In genomic region chr12:71813761-71814160, GRCm38 (mm10) we compare ENCODE assay signal across 20 mouse cellular contexts. TPM values are rescaled to one million over a fixed set of nuclear protein-coding genes. Genes with fewer than 3 reads are reported as not detected.
DNase-seq lines count a peak whose midpoint lies in the region; ATAC-seq lines count a peak whose summit lies in the region.
"Had no signal": no experiment of that assay in that cellular context is flagged by ENCODE, and none has a peak within 500 bp of the region (broad histone marks: within the 10 kb centered on the region; RNA-seq: fewer than 3 reads in every experiment).

No protein-coding gene starts in this region.

- peaks cover 26% of the 10 kb centered on the region; the same call in 1 of the 2 replicates for H3K4me1 ChIP-seq in heart, embryonic 10.5 days
- H3K4me1 ChIP-seq in hindbrain, embryonic 11.5 days (replicated peaks; ENCODE audit: control insufficient read depth, insufficient read depth, low read length), result no peaks in the 10 kb centered on the region
- no peaks in the 10 kb centered on the region for H3K4me1 ChIP-seq in hindbrain, embryonic 14.5 days (replicated peaks; ENCODE audit: control insufficient read depth, insufficient read depth, low read length)
- no peaks in the 10 kb centered on the region for H3K4me1 ChIP-seq in limb, embryonic 10.5 days
- H3K4me1 ChIP-seq: forebrain, embryonic 15.5 days; limb, embryonic 13.5 days; liver, embryonic 15.5 days; midbrain, embryonic 12.5 days; neural tube, embryonic 15.5 days had no signal

- no peak overlapping the region for H3K4me3 ChIP-seq in heart, embryonic 10.5 days
- no peak overlapping the region for H3K4me3 ChIP-seq in hindbrain, embryonic 11.5 days (ENCODE audit: low read depth, low read length)
- no peak overlapping the region for H3K4me3 ChIP-seq in hindbrain, embryonic 14.5 days (replicated peaks; ENCODE audit: low read length)
- H3K4me3 ChIP-seq in limb, embryonic 10.5 days, result no peak overlapping the region
- H3K4me3 ChIP-seq: erythroblast, embryonic 14.5 days; forebrain, embryonic 15.5 days; left cerebral cortex, adult 2 months; limb, embryonic 13.5 days; liver, embryonic 15.5 days; midbrain, embryonic 12.5 days; neural tube, embryonic 15.5 days had no signal

- intact Hi-C loops in heart, postnatal 36 days (cut with DNase I), result no loop called here
- intact Hi-C loops in left cerebral cortex, postnatal 4 days (cut with DNase I), result no loop called here

- H3K9ac ChIP-seq in hindbrain, embryonic 11.5 days (ENCODE audit: low read depth, low read length), result no peak overlapping the region
- no peak overlapping the region for H3K9ac ChIP-seq in hindbrain, embryonic 14.5 days
- H3K9ac ChIP-seq: forebrain, embryonic 15.5 days; limb, embryonic 13.5 days; liver, embryonic 15.5 days; midbrain, embryonic 12.5 days; neural tube, embryonic 15.5 days had no signal

- H3K27me3 ChIP-seq in heart, embryonic 10.5 days (ENCODE audit: insufficient read depth, poor library complexity, severe bottlenecking), result no peaks in the 10 kb centered on the region
- H3K27me3 ChIP-seq in hindbrain, embryonic 11.5 days (ENCODE audit: control insufficient read depth, insufficient read depth, low read length), result no peaks in the 10 kb centered on the region
- no peaks in the 10 kb centered on the region for H3K27me3 ChIP-seq in hindbrain, embryonic 14.5 days (ENCODE audit: control insufficient read depth, insufficient read depth, low read length)
- no peaks in the 10 kb centered on the region for H3K27me3 ChIP-seq in limb, embryonic 10.5 days (ENCODE audit: low read depth, poor library complexity, severe bottlenecking)
- H3K27me3 ChIP-seq: forebrain, embryonic 15.5 days; limb, embryonic 13.5 days; midbrain, embryonic 12.5 days; neural tube, embryonic 15.5 days had no signal

- DNase-seq in heart, embryonic 10.5 days (ENCODE audit: low spot score), result no peak
- DNase-seq in heart, postnatal 36 days, result no peak
- peak; percentile 16 for DNase-seq in hindbrain, embryonic 11.5 days (ENCODE audit: low spot score)
- DNase-seq in hindbrain, embryonic 14.5 days (ENCODE audit: low spot score), result no peak
- peak; percentile 85 for DNase-seq in ZHBTc4 (ENCODE audit: low read depth, low spot score)
- DNase-seq in limb, embryonic 10.5 days (ENCODE audit: low spot score), result no peak
- DNase-seq in left cerebral cortex, postnatal 4 days, result no peak
- DNase-seq: cerebellum, postnatal 10 days; kidney, adult 2 months; kidney, postnatal 14 days; lung, postnatal 36 days; right cerebral cortex, postnatal 25 days had no signal

- H3K27ac ChIP-seq in heart, embryonic 10.5 days, result peak overlapping the region; percentile 81
- H3K27ac ChIP-seq in hindbrain, embryonic 11.5 days (ENCODE audit: low read depth, low read length), result no peak overlapping the region
- no peak overlapping the region for H3K27ac ChIP-seq in hindbrain, embryonic 14.5 days
- H3K27ac ChIP-seq in limb, embryonic 10.5 days, result 0 out of 2 replicates have a peak overlapping the region, but pooled peaks have one; percentile 0
- H3K27ac ChIP-seq: forebrain, embryonic 15.5 days; left cerebral cortex, adult 2 months; limb, embryonic 13.5 days; liver, embryonic 15.5 days; midbrain, embryonic 12.5 days; neural tube, embryonic 15.5 days had no signal

- 28% methylated on average over 7 of the region's 7 CpGs for WGBS in heart, embryonic 10.5 days
- 42% methylated on average over 7 of the region's 7 CpGs for WGBS in hindbrain, embryonic 11.5 days
- 29% methylated on average over 7 of the region's 7 CpGs for WGBS in hindbrain, embryonic 14.5 days
- WGBS in limb, embryonic 10.5 days, result 31% methylated on average over 7 of the region's 7 CpGs

- H3K9me3 ChIP-seq in heart, embryonic 10.5 days, result no peaks in the 10 kb centered on the region
- no peaks in the 10 kb centered on the region for H3K9me3 ChIP-seq in hindbrain, embryonic 11.5 days (ENCODE audit: control insufficient read depth, low read length)
- no peaks in the 10 kb centered on the region for H3K9me3 ChIP-seq in hindbrain, embryonic 14.5 days (ENCODE audit: control insufficient read depth, low read length)
- H3K9me3 ChIP-seq in limb, embryonic 10.5 days (replicated peaks), result no peaks in the 10 kb centered on the region
- H3K9me3 ChIP-seq: forebrain, embryonic 15.5 days; G1E; limb, embryonic 13.5 days; liver, embryonic 15.5 days; midbrain, embryonic 12.5 days; neural tube, embryonic 15.5 days had no signal

- H3K4me2 ChIP-seq in hindbrain, embryonic 11.5 days (replicated peaks; ENCODE audit: low read depth, low read length), result no peak overlapping the region
- no peak overlapping the region for H3K4me2 ChIP-seq in hindbrain, embryonic 14.5 days (replicated peaks)
- H3K4me2 ChIP-seq: forebrain, embryonic 15.5 days; limb, embryonic 13.5 days; liver, embryonic 15.5 days; midbrain, embryonic 12.5 days; neural tube, embryonic 15.5 days had no signal

- ATAC-seq in hindbrain, embryonic 11.5 days (ENCODE audit: low FRiP score), result no peak
- no peak for ATAC-seq in hindbrain, embryonic 14.5 days (ENCODE audit: low FRiP score)
- ATAC-seq: forebrain, embryonic 15.5 days had no signal

- no peaks in the 10 kb centered on the region for H3K36me3 ChIP-seq in heart, embryonic 10.5 days
- no peaks in the 10 kb centered on the region for H3K36me3 ChIP-seq in hindbrain, embryonic 11.5 days (ENCODE audit: control insufficient read depth, insufficient read depth, low read length)
- H3K36me3 ChIP-seq in hindbrain, embryonic 14.5 days (replicated peaks; ENCODE audit: control insufficient read depth, insufficient read depth), result no peaks in the 10 kb centered on the region
- H3K36me3 ChIP-seq in limb, embryonic 10.5 days, result no peaks in the 10 kb centered on the region
- H3K36me3 ChIP-seq: forebrain, embryonic 15.5 days; G1E; limb, embryonic 13.5 days; liver, embryonic 15.5 days; midbrain, embryonic 12.5 days; neural tube, embryonic 15.5 days had no signal

RNA-seq across cellular contexts. Expression of gene Daam1, which starts 17.1 kb away (rescaled TPM):
- polyA plus RNA-seq in heart, embryonic 10.5 days (2016; fragmentation: Nextera tagmentation; extraction: Ambion mirVana), result 11.5 and 20.1 TPM in 2 replicates
- total RNA-seq in heart, postnatal 36 days (2021), result 10 to 100 TPM; 68.1 to 82.1 TPM
- 24.3 and 30.9 TPM in 2 replicates for polyA plus RNA-seq in hindbrain, embryonic 11.5 days (2014; fragmentation: Nextera tagmentation; extraction: Ambion mirVana)
- polyA plus RNA-seq in hindbrain, embryonic 14.5 days (2014; fragmentation: Nextera tagmentation; extraction: Ambion mirVana), result 41.2 and 44.2 TPM in 2 replicates
- polyA plus RNA-seq in limb, embryonic 10.5 days (2016; fragmentation: Nextera tagmentation; extraction: Ambion mirVana), result 4.0 and 5.2 TPM in 2 replicates
- total RNA-seq in left cerebral cortex, postnatal 4 days (2021), result 100 to 1,000 TPM; 152 to 157 TPM

Comparison
In these comparisons a context has a peak if more than half of its experiments do, and no peak if none do; other contexts are left out.
1. DNase-seq: peak in hindbrain, embryonic 11.5 days (single experiment) and ZHBTc4 (single experiment); none in heart, embryonic 10.5 days (single experiment), heart, postnatal 36 days (0 of 2), hindbrain, embryonic 14.5 days (single experiment), limb, embryonic 10.5 days (single experiment) and left cerebral cortex, postnatal 4 days (single experiment).
2. H3K27ac ChIP-seq: peak in heart, embryonic 10.5 days (single experiment) and limb, embryonic 10.5 days (single experiment); none in hindbrain, embryonic 11.5 days (single experiment) and hindbrain, embryonic 14.5 days (single experiment).